Mouse (Mus musculus): ENCODE measurements around the gene Eps8l2.

- TF ChIP-seq CTCF (IDR thresholded peaks at IDR 0.05; ENCODE audit: borderline replicate concordance, extremely low read depth, insufficient read depth, insufficient read length), result no peak
- no peak for TF ChIP-seq POLR2A (IDR thresholded peaks at IDR 0.05; ENCODE audit: borderline replicate concordance, extremely low read depth, insufficient read depth, insufficient read length, poor library complexity, severe bottlenecking)
Observed at GRCm38 (mm10) chr7:141410631-141411030, 72.0 kb downstream of the Eps8l2 start.

All from brain, embryonic 14.5 days (tissue).